Mouse (Mus musculus): ENCODE measurements at regions not wholly inside any gene's neighbourhood (a gene's known extent, or its start where the extent isn't known, plus 50 kb on each side); places are given as distances from the start of the nearest gene placed in this dataset.

DNA sequence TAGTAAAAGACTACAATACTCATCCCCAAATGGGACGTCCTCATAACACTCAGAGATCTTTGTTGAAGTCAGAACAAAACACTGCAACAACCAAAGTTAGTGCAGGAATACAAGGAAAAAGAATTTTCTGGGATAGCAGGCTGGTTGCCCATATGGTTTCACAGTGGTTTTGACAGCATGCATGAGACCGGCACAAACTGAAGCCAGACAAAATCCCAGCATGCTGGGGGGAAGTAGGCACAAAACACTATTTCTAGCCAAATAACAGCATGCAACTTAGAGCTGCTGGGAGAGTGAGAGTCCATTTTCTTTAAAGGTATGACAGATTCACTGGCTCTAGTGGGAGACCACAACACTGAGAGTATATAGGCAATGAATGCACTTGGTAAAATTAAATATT lies 619.1 kb upstream of the Manea start:
- peak; percentile 1 for DNase-seq

DNA sequence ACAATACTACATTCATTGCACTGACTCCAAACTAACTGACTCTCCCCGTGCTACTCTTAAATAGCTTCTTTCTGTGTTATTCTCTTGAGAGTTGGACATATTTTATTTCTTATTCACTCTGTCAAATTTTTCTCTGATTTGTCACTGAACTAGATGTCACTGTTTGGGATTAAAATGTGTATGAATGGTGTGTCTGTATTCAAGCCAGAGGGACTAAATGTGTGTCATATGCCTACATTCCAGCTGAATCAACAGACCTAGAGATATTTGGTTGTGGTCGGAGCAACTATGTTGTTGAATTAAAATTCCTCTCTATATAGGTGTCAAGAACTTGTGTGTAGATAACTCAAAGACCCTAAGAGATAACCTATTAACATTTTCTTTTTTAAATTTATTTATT lies 618.2 kb upstream of the Manea start:
- no peak for DNase-seq

DNA sequence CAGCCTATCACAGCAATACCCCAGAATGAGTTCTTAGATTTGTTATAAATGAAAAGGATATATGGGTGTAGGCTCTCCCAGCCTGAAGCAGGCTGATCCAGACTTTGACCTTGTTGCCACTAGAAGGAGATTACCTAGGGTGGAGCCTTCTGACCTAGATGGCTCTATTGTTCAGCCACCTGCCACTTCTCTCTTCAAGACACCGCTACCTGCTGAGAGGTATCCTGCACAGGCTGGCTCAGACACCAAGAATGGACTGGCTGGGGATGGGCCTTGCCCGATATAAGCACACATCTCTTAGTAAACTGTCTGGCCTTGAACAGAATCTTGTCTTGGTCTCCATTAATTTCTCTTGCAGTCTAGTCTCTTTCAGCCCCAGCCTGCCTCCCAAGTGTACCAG lies 597.9 kb upstream of the Manea start:
- DNase-seq = no peak

DNA sequence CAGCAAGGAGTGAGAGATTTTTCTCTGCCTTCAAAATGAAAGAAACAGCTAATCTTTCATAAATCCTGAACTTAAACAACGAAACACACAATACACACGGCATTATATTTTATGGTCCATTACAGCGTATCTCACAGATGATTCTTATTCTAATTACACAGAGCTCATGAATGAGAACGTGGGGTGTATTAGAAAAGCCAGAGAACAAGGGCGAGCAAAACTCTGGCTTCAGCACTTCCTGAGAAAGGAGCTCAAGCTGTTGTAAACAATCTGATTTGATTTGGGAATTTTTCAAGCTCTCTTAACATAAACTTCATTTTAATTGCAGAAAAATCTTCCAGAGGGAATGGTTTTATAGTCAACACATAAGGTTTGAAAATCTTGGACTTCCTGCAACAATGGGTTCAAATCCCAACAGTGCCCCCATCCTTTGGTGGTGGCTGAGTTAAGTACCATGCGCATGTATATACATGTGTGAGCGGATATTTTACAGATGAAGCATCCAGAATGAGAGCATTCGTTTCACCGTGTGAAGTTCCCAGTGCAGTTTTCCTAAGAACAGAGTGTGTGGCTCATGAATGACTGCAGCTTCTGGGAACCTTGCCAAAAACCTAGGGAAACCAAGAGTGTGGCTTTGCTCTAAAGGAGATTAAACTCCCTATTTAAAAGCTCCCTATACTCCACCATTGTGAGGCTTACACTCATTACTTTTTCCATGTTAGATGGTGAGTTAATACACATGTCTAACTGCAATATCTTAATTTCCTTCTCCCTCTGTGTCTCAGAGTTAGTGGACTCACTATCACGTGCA lies 587.5 kb upstream of the Manea start:
- DNase-seq = peak; percentile 22

DNA sequence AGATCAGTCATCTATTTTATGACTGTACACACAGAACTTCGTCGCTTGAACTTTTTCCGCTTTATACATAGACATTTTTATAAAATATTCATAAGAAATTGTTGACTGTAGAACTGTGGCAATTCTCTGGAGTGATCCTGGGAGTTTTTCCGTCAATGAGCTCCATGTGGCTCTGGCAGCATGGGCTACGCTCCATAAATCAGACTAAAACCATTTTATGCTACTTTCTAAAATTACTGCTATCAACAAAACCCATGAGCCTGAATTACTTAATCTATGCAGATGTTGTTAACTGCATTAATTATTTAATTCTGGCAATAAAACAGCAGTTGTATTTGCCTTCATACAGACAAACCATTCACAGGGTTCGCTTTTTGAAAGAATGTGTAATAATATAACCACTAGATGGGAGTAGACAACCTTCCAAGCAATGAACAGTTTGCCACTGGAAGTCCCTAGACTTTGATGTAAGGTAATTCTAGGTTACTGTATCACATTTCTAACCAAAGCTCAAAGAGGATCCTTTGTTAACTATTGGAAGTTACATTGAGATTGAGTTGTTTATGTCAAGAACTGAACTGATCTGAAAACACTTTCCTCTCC lies 583.3 kb upstream of the Manea start:
- peak; percentile 1 for DNase-seq

DNA sequence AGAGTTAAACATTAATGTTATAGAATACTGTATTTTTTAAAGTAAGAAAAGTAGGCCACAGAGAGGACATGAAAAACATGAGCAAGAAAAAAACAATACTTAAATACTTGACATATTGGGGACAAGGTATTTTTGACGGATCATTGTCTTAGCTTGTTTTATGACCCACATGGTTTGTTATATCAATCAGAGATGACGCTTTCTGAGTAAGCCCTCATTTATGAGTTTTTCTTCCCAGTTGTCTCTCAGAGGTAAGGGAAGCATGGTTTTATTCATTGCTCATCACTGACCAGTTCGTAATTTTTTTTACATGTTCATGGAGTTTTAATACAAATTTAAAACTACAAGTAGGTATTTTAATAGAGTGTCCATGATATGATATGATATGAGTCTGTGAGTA lies 579.4 kb upstream of the Manea start:
- DNase-seq = no peak

DNA sequence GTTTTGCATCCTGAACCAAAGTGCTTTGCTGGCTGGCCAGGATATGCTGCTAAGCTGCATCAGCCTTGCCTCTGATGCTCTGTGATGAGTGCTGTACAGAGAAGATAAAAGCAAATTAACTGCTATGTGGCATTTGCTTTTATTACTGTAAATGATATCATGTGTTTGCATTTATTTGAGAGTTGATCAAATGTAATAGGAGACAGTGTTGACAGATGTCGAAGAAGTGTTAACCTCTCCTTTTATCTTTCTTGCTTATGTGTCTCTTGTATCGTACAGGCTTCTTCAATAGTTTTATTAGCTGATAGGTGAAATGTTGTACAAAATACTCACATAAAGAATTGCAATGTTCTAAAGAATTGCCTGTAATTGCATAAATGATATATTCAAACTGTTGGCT lies 541.8 kb upstream of the Manea start:
- DNase-seq = no peak

DNA sequence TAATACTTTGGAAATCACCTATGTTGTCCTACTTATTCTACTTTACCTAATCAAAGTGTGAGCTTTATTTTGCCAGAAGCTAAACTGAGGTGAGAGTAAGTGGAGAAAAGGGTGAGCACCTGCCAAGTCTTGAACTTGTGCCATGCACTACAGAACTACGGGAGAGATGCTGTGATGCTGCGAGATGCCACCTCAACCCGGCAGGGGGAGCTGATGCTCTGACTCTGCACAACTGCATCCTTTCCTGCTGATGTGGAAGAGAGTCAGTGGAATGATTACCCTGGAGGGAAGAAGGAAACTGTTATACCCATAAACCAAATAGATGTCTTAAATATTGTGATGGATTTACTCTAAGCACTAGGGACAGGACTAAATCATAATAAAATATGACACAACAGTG lies 532.3 kb upstream of the Manea start:
- no peak for DNase-seq

DNA sequence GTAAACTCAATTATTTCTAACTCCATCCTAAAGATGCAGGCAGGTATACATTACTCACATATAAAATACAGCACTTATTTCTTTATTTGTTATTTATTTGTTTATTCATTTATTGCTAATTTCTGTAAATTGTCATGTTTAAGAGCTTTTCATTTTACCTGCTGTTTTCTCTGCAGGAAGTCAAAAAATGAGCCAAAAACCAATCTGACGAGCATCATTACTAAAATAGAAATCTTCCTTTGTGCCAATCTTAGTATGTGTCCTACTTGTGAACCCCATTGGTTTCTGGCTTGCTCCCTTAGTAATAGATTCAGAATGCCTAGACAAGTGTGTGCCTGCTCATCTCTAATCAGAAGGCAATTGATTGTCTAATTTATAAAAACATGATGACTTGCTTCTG lies 495.1 kb upstream of the Manea start:
- no peak for DNase-seq

DNA sequence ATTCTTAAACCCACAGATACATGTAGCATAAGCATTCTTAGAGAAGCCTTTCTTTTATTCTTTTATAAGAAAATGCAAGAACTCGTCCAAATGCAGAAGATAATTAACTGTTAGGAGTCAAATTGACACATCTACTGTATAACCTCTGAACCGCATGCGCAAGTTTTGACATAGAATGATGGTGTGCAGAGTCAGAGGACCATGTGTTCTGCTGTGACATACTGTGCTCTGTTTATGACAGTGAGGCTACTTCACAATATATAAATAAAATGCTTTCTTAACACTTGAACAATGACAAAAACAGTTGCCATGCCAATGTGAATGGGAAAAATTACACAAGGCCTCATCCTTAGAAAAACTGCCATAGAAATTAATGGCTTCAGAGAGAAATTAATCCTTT lies 454.1 kb upstream of the Manea start:
- DNase-seq = no peak

DNA sequence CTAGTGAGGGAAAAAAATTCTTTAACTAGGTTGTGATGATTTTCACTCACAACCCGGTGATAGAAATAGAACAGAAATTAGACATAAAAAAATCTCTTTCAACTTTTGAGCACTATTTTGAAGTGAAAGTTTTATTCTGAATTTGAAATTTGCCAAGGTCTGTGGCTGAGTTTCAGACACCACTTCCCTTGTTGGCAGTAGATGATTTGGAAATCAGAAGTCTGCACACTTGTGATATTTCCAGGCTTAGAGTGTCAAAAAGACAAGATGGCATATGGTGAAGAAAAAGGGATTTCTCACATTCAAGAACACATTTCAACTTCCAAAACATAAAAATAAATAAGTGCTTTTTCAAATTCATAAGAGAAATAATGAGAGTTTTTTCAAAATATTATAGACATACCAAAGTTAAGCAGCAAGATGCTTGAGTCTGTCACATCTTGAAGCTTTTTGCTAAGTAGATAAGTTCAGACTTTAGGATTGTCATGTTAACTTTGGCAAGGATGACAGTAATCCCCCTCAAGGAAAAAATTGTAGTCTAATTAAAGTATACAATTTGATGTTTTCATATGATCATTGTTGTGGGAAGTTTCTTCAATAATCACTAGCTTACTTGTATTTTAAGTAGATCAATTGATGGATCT lies 446.6 kb upstream of the Manea start:
- no peak for DNase-seq

DNA sequence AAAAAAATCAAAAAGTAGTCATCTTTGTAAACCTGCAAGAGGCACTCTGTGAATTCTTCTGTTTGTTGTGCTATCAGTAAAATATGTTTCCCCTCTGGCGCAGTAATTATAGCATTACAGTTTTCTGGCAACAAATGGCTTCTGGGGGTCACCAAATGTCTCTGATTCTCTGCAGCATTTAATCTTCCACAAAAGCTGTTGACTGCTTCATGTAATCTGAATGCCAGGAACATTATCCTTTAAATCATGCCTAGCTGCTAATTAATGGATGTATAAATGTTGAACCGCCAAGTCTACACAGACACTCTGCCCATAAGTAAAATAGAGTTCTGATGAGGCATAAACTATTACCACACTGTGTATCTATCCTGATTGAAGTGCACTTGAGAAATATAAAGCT lies 421.2 kb upstream of the Manea start:
- no peak for DNase-seq

DNA sequence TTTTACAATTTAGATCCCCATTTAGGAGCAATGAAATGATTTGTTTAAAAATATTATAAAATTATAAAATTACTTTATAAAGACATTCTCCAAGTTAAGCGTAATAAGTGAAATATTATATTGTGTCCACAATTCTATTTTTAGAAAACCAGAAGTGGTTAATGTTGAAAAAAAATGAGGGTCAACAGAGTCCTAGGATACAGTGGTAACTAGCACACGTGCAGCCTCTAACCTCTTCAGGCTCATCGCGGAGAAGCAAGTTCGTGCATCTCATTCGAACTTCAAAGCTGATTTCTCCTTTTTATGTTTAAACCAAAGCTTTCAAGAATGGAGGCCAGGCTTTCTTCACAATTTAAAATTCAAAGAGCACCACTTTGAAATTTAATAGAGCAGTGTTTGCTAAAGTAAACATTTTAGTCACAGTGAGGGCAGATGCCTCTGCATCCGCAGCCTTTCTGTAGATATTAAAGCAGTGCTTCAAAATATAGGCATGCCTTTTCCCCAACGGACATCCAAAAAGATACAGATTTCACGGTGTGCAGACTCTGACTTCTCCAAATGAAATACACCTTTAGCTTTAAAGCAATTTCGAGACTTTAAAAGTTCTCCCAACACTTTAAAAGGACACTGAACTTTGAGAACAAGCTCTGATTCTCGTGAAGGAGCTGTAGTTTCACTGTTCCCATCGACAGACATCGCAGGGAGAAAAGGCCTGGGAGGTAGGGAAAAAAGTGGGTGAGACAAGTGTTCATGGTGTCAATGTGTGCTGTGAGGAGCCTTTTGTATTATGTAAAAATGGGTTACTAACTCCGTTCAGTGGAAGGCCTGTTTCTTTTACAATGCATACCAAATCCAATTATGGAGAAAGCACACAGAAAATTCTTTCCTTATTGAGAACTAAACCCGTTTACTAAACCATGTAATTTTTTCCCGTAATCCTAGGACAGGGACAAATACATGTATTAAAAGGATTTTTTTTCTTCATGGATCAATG lies 419.8 kb upstream of the Manea start:
- no peak for DNase-seq

DNA sequence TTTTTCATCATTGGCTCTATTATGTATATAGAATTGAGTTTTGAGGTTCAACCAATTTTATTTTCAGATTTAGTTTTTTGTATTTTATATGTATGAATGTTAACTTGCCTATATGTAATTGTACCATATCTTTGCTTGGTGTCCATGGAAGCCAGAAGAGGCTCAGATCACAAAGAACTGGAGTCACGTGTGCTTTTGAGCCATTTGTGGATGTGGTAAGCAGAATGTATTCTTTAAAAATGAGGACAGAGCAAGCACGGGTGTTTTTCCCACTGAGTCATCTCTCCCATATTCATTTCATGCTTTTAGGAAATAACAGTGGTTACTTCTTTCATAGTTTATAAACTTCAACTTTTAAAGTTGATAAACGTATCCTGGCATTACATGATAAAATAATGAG lies 394.1 kb upstream of the Manea start:
- no peak for DNase-seq

DNA sequence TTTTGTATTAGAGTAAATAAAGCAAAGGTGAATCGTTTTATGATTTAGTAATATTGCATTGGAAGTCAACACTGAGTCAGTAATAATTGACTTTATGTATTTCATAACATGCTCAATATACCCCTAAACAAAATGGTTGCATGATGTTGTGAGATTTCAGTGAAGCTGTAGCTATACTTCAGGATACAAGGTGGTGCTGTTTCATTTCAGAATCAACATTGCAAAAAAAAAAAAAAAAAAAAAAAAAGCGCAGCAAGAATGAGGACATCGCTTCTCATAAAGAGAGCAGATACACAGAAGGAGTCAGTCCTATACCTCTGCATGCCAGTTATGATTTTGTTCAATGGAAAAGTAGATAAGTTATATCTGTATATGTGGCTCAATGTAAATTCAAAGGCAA lies 389.7 kb upstream of the Manea start:
- no peak for DNase-seq

DNA sequence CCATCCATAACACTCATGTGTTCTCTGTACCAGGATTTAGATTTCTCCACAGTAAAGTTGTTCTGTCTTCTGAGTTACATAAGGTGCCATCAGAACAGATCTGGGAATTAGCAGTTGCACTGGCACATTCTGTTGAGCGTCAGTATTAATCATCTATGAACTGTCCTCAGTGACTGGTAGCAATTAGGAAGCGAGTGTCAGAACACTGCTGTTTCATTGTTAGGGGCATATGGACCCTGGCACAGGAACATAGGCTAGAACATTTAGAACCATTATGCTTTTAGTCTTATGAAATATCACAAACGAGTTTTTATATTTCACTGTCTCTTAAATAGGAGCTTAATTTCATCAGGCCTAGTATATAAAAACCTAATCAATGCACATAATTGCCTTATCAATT lies 367.7 kb upstream of the Manea start:
- no peak for DNase-seq

DNA sequence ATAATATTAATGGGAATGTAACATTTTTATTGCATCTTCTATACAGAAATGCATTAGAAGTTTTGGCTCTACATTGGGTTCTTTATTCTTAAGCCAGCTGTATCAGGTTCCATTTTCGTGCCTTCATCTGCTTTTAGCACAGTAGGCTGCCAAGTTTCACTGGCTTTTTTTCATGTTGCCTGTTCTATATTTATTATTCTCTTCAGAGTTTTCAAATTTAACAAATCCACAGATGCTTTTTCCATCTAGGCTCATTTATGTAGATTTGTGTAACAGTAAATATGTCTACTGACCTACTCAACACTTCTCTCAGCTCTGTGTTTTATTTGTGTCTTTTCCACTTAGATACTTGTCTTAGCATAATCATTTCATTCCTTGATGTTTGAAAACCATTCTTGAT lies 363.3 kb upstream of the Manea start:
- no peak for DNase-seq

DNA sequence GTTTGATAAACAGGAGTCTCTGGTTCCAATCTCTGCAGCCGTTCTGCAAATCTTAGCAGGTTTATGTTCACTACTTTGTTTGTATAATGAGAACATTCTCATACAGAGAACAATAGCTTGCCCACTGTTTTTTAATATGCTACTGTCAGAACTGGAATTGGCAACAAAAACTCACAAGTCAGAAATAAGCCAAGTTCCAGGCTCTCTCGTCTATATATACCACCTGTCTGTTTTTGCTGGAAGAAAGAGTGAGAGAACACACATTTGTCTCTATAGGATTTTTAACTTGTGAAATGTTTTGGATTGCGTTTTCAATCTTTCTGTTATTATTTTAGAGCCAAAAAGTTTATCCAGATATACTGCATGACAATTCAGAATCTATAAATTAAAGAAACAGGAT lies 349.3 kb upstream of the Manea start:
- no peak for DNase-seq

Measured in right cerebral cortex, postnatal 4 days (tissue).